Mouse (Mus musculus): ENCODE measurements around the gene 1110051M20Rik. TPM values are rescaled to one million over a fixed set of nuclear protein-coding genes. Genes with fewer than 3 reads are reported as not detected.
A peak's percentile ranks its signal among the peaks of the same experiment; 100 is the strongest.

The 1110051M20Rik gene
- total RNA-seq, 2 experiments from 2014 or later = 14.4 to 21.7 TPM

DNA sequence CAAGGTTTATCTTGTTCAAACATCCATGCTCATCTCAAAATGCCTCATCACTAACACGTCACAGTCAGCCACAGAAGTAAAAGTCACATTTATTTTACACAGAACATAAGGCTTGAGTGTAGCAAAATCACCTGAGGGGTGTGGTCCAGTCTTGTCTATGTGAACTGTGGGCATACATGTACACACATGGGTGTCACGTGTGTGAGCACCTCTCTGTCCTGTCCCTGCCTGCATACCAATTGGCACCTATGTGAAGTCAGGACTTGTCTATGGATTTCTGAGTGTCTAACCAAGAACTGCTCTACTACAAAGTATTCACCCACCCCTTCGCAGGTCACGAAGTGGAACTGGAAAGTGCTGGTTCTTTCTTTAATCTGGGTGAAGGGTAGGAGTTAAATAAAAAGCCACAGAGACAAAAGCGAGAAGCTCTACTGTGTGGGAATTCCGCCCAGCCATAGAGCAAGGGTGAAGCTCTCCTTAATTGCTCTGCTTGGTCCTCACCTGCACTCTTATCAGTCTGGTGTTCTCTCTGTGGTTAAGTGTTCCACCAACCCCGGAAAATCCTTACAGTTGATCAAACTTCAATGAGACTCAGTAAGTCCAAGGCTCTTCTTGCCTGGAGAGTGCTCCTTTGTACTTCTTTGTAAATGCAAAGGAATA, 20.3 kb downstream of the 1110051M20Rik start:
- no peak for DNase-seq (ENCODE audit: low spot score)

GRCm38 (mm10) chr2:91421641-91422040, 22.9 kb downstream of the 1110051M20Rik start:
- no peak for DNase-seq (ENCODE audit: low spot score)

DNA sequence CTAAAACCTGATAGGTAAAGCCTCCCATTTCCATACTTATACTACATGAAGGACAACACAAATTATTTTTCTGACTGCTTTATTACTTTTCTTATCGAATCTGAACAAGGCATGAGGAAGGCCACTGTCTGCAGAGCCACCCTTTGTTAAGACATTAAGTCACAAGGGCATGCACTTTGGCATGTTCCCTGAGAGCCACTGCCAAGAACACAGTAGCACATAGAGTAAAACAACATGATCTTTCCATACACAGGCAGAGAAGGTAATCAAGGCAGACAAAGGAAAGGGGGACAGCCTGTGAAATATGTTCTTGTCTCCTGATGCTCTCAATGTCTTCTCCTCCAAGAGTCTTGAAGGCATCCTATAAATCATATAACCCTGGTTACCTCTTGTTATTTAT, 30.7 kb downstream of the 1110051M20Rik start:
- no peak for DNase-seq (ENCODE audit: low spot score)

- DNase-seq (ENCODE audit: low spot score) = no peak
These were observed 32.1 kb downstream of the 1110051M20Rik start for GRCm38 (mm10) chr2:91412361-91412760.

GRCm38 (mm10) chr2:91411473-91411872, 33.0 kb downstream of the 1110051M20Rik start:
- no peak for DNase-seq (ENCODE audit: low spot score)

GRCm38 (mm10) chr2:91408031-91408430, 36.5 kb downstream of the 1110051M20Rik start:
- DNase-seq (ENCODE audit: low spot score) = peak; percentile 51

DNA sequence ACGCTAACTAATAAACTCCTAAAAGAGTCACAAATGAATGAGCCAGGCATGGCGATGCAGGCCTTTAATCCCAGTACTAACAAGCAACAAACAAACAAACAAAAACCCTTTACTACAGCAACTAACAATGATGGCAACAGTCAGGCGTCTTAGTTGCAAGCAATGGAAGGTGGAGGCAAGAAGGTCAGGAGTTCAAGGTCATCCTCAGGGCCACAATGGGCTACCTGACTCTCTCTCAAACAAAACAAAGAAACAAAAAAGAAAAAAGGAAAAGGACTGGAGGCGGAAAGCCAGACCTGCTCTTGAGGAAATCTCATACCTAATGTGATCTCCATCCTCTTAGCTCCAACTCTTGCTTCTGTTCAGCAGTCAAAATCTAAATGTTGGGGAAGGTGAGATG, 39.4 kb downstream of the 1110051M20Rik start:
- DNase-seq (ENCODE audit: low spot score) = no peak

GRCm38 (mm10) chr2:91399727-91400126, 44.8 kb downstream of the 1110051M20Rik start:
- DNase-seq (ENCODE audit: low spot score) = no peak

DNA sequence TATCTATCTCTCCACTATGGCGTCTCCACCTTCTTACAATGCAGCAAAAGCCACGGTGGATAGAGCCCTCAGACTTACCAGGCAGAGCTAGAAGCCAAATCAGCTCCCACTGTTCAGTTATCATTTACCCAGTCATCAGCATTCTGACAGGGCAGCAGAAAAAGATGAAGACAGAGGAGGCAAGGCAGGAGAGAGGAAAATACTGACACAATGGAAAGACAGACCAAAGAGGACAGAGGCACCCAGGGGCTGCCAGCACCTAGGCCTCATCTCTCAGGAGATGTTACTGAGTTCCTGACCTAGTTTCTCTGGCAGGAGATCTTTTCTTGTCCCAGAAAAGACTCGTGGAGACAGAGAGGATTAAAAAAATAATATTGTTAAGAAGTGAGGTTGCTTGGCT, 45.3 kb downstream of the 1110051M20Rik start:
- no peak for DNase-seq (ENCODE audit: low spot score)

DNA sequence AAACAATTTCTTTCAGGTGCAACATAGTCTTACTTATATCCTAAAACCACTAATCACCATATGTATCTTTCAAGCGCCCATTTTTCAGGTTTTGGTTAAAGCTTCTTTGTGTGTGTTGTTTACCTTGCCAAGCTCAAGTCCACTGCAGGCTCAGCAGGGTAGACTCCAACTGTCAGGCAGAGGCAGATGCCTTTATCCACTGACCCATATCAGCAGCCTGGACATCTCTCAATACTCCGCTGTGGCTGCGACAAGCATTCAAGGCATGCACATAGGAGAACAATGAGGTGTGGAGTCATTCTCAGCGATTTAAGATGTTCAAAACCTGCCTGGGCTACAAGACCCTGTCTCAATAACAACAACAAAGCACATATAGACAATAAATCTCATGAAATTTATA, 50.4 kb downstream of the 1110051M20Rik start:
- DNase-seq (ENCODE audit: low spot score) = no peak

DNA sequence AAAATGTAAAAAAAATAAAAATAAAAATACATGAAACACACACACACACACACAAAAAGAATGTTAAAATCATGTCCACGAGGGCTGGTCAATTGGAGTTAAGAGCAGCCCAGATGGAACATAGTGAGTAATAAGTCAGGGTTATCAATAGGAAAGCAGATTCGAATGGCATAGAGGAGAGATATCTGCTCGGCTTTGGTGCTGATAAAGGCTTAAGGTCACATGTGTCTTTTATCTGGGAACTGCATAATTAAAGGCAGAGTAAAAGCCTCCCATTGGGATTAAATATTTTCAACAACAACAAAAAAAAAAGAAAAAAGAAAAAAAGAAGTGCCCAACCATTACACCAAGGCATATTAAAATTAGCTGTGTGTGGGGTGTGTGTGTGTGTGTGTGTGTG, 55.8 kb downstream of the 1110051M20Rik start:
- DNase-seq (ENCODE audit: low spot score) = no peak

- no peak for DNase-seq (ENCODE audit: low spot score)
These were observed 56.2 kb downstream of the 1110051M20Rik start for GRCm38 (mm10) chr2:91388281-91388680.

GRCm38 (mm10) chr2:91387287-91387958, 57.1 kb downstream of the 1110051M20Rik start:
- no peak for DNase-seq (ENCODE audit: low spot score)

GRCm38 (mm10) chr2:91386547-91387286, 57.8 kb downstream of the 1110051M20Rik start:
- DNase-seq (ENCODE audit: low spot score) = no peak

DNA sequence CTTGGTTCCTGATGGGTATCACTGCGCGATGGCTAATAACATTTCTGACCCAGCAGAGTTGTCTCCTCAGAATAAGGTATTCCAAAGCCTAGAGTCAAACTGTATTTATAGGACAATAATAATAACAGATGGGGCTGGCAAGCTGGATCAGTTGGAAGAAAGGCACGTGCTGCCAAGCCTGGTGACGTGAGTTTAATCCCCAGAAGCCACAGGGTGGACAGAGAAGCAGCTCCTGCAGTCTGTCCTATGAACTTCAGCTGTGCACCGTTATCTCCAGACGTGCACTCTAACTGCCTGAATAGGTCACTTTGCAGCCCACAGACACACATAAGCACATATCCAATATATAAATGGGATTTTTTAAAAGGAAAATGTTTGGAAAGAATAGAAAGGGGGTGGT, 61.2 kb downstream of the 1110051M20Rik start:
- DNase-seq (ENCODE audit: low spot score) = no peak

- no peak for DNase-seq (ENCODE audit: low spot score)
These were observed 67.5 kb downstream of the 1110051M20Rik start for GRCm38 (mm10) chr2:91377038-91377437.

DNA sequence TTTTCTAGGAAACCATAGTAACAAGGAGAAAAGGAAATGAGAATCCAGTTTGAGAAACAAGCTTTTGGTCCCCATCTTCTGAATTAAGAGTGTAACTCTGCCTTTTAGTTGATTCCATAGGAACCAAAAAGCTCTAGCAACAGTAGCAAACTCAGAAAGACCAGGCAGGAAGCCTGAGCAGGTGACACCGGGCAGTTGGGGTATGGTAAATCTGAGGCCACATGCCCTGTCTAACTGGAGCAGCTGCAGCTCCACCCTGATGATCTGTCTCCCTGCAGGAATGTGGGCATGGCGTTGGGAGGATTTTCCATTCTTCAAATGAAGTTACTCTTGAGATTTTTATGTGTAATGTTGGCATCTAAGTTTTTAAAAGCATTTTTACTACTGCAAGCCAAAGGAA, 74.2 kb downstream of the 1110051M20Rik start:
- no peak for DNase-seq (ENCODE audit: low spot score)

DNA sequence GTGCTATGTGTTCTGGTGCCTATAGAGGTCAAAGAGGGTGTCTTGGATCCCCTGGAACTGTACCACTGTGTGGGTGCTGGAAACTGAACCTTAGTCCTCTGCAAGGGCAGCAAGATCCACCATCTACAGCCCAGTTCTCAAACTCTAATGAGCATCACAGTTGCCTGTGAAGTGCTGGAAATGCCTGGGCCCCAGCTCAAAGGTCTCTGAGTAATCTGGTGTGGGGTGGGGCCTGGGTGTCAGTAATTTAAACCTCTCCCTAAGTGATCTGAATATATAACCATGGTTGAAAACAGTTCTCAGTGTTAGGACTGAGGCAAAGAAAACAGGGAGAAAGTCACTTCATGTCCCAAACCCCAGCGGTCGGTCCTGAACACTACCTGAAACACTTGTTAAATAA, 81.2 kb downstream of the 1110051M20Rik start:
- DNase-seq (ENCODE audit: low spot score) = no peak

GRCm38 (mm10) chr2:91361068-91361528, 83.4 kb downstream of the 1110051M20Rik start:
- DNase-seq (ENCODE audit: low spot score) = peak; percentile 48

- no peak for DNase-seq (ENCODE audit: low spot score)
These were observed 88.7 kb downstream of the 1110051M20Rik start for GRCm38 (mm10) chr2:91355767-91356166.

GRCm38 (mm10) chr2:91354727-91355403, 89.6 kb downstream of the 1110051M20Rik start:
- no peak for DNase-seq (ENCODE audit: low spot score)

- DNase-seq (ENCODE audit: low spot score) = no peak
These were observed 90.7 kb downstream of the 1110051M20Rik start for GRCm38 (mm10) chr2:91353854-91354253.

Measured in gastrocnemius, adult 18-20 months (tissue).